In the genomic region with DNA sequence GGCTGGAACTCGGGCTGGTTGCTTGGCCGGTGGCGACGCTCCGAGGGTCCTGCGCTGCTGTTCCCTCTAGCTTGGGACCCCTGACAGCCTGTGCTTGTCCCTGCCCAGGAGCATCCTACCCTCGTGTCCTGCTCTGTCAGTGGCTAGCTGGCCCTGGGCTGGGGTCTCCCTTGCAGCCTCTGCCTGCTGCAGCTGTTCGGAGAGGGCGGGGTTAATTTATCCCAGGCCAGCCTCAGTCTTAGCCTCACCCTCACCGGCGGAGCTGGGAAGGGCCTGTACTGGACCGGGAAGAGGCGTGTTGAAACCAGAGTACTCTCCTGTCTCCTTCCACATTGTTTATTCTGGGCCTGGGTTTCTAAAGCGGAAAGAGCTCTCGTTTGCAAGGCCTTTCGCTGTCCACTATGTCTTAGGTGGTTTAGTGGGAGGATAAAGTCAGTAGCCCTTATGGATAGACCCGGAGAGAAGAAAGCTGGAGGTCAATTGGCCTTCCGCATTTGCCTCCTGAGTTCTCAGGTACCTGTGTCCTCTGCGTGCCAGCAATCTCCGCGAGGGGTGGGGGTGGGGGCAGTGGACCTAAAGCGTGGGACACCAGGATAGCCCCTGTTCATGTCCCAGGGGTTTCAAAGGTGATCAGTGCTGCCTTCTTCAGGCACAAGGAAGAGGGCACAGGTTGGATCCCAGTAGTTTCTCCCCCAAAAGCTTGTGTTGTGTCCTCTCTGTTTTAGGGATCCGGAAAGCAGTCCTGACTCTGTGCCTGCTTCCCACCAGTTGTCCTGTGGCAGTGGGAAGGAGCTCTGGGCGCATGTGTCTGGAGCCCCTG, we compare ENCODE assay signal across 7 mouse cellular contexts. TPM values are rescaled to one million over a fixed set of nuclear protein-coding genes. Genes with fewer than 3 reads are reported as not detected.
A peak's percentile ranks its signal among the peaks of the same experiment; 100 is the strongest.
DNase-seq lines count a peak whose midpoint lies in the region; ATAC-seq and TF ChIP-seq lines count a peak whose summit lies in the region.

No protein-coding gene starts in this region.

- ATAC-seq in kidney, embryonic 16.5 days (ENCODE audit: low FRiP score, low TSS enrichment): peak; percentile 46

- peak overlapping the region; percentile 96 for H3K4me2 ChIP-seq in kidney, embryonic 16.5 days (replicated peaks; ENCODE audit: low read depth, low read length)

- H3K36me3 ChIP-seq in E14TG2a.4 (ENCODE audit: insufficient read depth, low read length): no peaks in the 10 kb centered on the region
- no peaks in the 10 kb centered on the region for H3K36me3 ChIP-seq in heart, adult 2 months (ENCODE audit: control insufficient read depth, insufficient read depth, low read length)
- no peaks in the 10 kb centered on the region for H3K36me3 ChIP-seq in kidney, embryonic 16.5 days (ENCODE audit: insufficient read depth, low read length)

- H3K4me3 ChIP-seq in E14TG2a.4 (replicated peaks; ENCODE audit: low read length): peak overlapping the region; percentile 83
- H3K4me3 ChIP-seq in heart, adult 2 months: peak overlapping the region; percentile 91
- H3K4me3 ChIP-seq in kidney, embryonic 16.5 days (ENCODE audit: low read length): peak overlapping the region; percentile 69

- H3K79me2 ChIP-seq in heart, adult 2 months (replicated peaks; ENCODE audit: control insufficient read depth, insufficient read depth, low read length): no peaks in the 10 kb centered on the region

- no peak for TF ChIP-seq CTCF in E14TG2a.4 (conservative IDR thresholded peaks at IDR 0.05; ENCODE audit: low read length)
- no peak for TF ChIP-seq CTCF in heart, adult 2 months (IDR thresholded peaks at IDR 0.05)

- no peaks in the 10 kb centered on the region for H3K9me3 ChIP-seq in E14TG2a.4 (ENCODE audit: low read length)
- no peaks in the 10 kb centered on the region for H3K9me3 ChIP-seq in kidney, embryonic 16.5 days (ENCODE audit: low read length)

- WGBS in heart, adult 2 months: 3% methylated on average over 24 of the region's 24 CpGs
- 8% methylated on average over 24 of the region's 24 CpGs for WGBS in kidney, embryonic 16.5 days

- peak; percentile 71 for DNase-seq in NIH3T3 (ENCODE audit: low read depth)
- peak; percentile 70 to 71 for DNase-seq in heart, adult 2 months
- peak; percentile 85 for DNase-seq in lung, postnatal 36 days
- DNase-seq in right cerebral cortex, adult 18-20 months: no peak
- no peak for DNase-seq in left cerebral cortex, postnatal 4 days

- TF ChIP-seq EP300 in heart, adult 2 months (IDR thresholded peaks at IDR 0.05; ENCODE audit: insufficient read depth, low read depth, low read length): no peak

- intact Hi-C loops in heart, adult 2 months (cut with DNase I): loop anchor here (2.0 to 5.0 kb wide), 2 partner anchors 44 to 71 kb away; no protein-coding TSS in a partner anchor
- intact Hi-C loops in left cerebral cortex, postnatal 4 days (cut with DNase I): no loop called here

- H3K27ac ChIP-seq in heart, adult 2 months: peak overlapping the region; percentile 83
- H3K27ac ChIP-seq in kidney, embryonic 16.5 days (ENCODE audit: low read length): no peak overlapping the region

- H3K27me3 ChIP-seq in E14TG2a.4 (ENCODE audit: insufficient read depth, low read length): peaks cover 68% of the 10 kb centered on the region
- H3K27me3 ChIP-seq in heart, adult 2 months (ENCODE audit: control insufficient read depth, insufficient read depth, low read length): no peaks in the 10 kb centered on the region
- peaks cover 5% of the 10 kb centered on the region; the same call in 1 of the 2 replicates for H3K27me3 ChIP-seq in kidney, embryonic 16.5 days (ENCODE audit: insufficient read depth, low read length)

- peak overlapping the region; percentile 85 for H3K9ac ChIP-seq in heart, adult 2 months (ENCODE audit: low read depth, low read length)
- H3K9ac ChIP-seq in kidney, embryonic 16.5 days (replicated peaks; ENCODE audit: low read length): peak overlapping the region; percentile 69

- peaks cover 27% of the 10 kb centered on the region for H3K4me1 ChIP-seq in E14TG2a.4 (replicated peaks; ENCODE audit: low read depth, low read length)
- peaks cover 14% of the 10 kb centered on the region for H3K4me1 ChIP-seq in heart, adult 2 months (ENCODE audit: control insufficient read depth, insufficient read depth, low read length)
- H3K4me1 ChIP-seq in kidney, embryonic 16.5 days (ENCODE audit: insufficient read depth, low read length): peaks cover 24% of the 10 kb centered on the region

- TF ChIP-seq POLR2A in heart, adult 2 months (IDR thresholded peaks at IDR 0.05; ENCODE audit: insufficient read depth, low read depth, low read length): 0 out of 2 replicates have a peak, but pooled peaks have one; percentile 2

RNA-seq across cellular contexts. Expression of a gene that starts 1.0 kb away (rescaled TPM):
- 10 to 100 TPM; 87.7 to 89.1 TPM for total RNA-seq in heart, adult 2 months (2021)
- 44.8 and 53.7 TPM in 2 replicates for polyA plus RNA-seq in heart, adult 2 months (2012; rRNA removed)
- polyA plus RNA-seq in kidney, embryonic 16.5 days (2015; fragmentation: Nextera tagmentation; extraction: Ambion mirVana): 7.9 and 8.3 TPM in 2 replicates
- total RNA-seq in left cerebral cortex, postnatal 4 days (2021): 100 to 1,000 TPM; 109 to 114 TPM

Comparison
In these comparisons a context has a peak if more than half of its experiments do, and no peak if none do; other contexts are left out.
1. DNase-seq: peak in NIH3T3 (single experiment), heart, adult 2 months (2 of 2) and lung, postnatal 36 days (single experiment); none in right cerebral cortex, adult 18-20 months (single experiment) and left cerebral cortex, postnatal 4 days (single experiment).
2. Peak in every context shown above with its lines, with median percentiles within 50 percentile points of each other: H3K4me3 ChIP-seq.